Mouse (Mus musculus): ENCODE results near the gene Ranbp17. TPM values are rescaled to one million over a fixed set of nuclear protein-coding genes. Genes with fewer than 3 reads are reported as not detected.
A peak's percentile ranks its signal among the peaks of the same experiment; 100 is the strongest.

The Ranbp17 gene
- polyA plus RNA-seq (2015; fragmentation: Nextera tagmentation; extraction: Ambion mirVana) = 1.9 and 2.2 TPM in 2 replicates

- Histone ChIP-seq H3K27me3 (ENCODE audit: control insufficient read depth, insufficient read depth, low read length) (no peaks in the 10 kb centered on the region), H3K9ac (ENCODE audit: low read length) (peak within 1 kb of the TSS; percentile 82), H3K4me3 (ENCODE audit: low read depth, low read length) (peak within 1 kb of the TSS; percentile 78), H3K4me1 (replicated peaks; ENCODE audit: control insufficient read depth, insufficient read depth) (no peaks in the 10 kb centered on the region), H3K9me3 (ENCODE audit: control insufficient read depth, low read length) (no peaks in the 10 kb centered on the region), H3K4me2 (replicated peaks; ENCODE audit: low read depth) (peak within 1 kb of the TSS; percentile 94), H3K36me3 (ENCODE audit: control insufficient read depth, insufficient read depth, low read length) (no peaks in the 10 kb centered on the region), H3K27ac (replicated peaks) (peak within 1 kb of the TSS; percentile 76)
- WGBS = 2% methylated on average over 53 of the region's 72 CpGs
- DNase-seq (ENCODE audit: low spot score) (peak; percentile 57), ATAC-seq (ENCODE audit: low FRiP score, low TSS enrichment) (peak; percentile 80)
- TF ChIP-seq EP300 (optimal IDR thresholded peaks at IDR 0.05) (no peak), CTCF (IDR thresholded peaks at IDR 0.05; ENCODE audit: low read depth) (no peak)
These were observed at the start of gene Ranbp17 for GRCm38 (mm10) chr11:33513376-33513991. Ranbp17 (minus strand) TSS chr11:33513746.

GRCm38 (mm10) chr11:33554123-33554522 lies 40.6 kb upstream of the Ranbp17 start:
- H3K9me3 ChIP-seq (ENCODE audit: control insufficient read depth, low read length) = no peaks in the 10 kb centered on the region
- no peak overlapping the region for H3K4me2 ChIP-seq (replicated peaks; ENCODE audit: low read depth)
- H3K27ac ChIP-seq (replicated peaks) = no peak overlapping the region
- whole genome bisulfite sequencing = 72% methylated on average over 8 of the region's 8 CpGs
- TF ChIP-seq EP300 (optimal IDR thresholded peaks at IDR 0.05) (no peak), CTCF (IDR thresholded peaks at IDR 0.05; ENCODE audit: low read depth) (peak; percentile 76)
- DNase-seq (ENCODE audit: low spot score) (peak; percentile 16), ATAC-seq (ENCODE audit: low FRiP score, low TSS enrichment) (no peak)
- H3K4me3 ChIP-seq (ENCODE audit: low read depth, low read length) = no peak overlapping the region
- H3K27me3 ChIP-seq (ENCODE audit: control insufficient read depth, insufficient read depth, low read length) = no peaks in the 10 kb centered on the region
- no peaks in the 10 kb centered on the region for H3K4me1 ChIP-seq (replicated peaks; ENCODE audit: control insufficient read depth, insufficient read depth)
- H3K36me3 ChIP-seq (ENCODE audit: control insufficient read depth, insufficient read depth, low read length) = no peaks in the 10 kb centered on the region
- H3K9ac ChIP-seq (ENCODE audit: low read length) = no peak overlapping the region

- no peak overlapping the region for H3K4me3 ChIP-seq (ENCODE audit: low read depth, low read length)
- no peak overlapping the region for H3K4me2 ChIP-seq (replicated peaks; ENCODE audit: low read depth)
- no peak for DNase-seq (ENCODE audit: low spot score)
- no peak for ATAC-seq (ENCODE audit: low FRiP score, low TSS enrichment)
- H3K36me3 ChIP-seq (ENCODE audit: control insufficient read depth, insufficient read depth, low read length) = no peaks in the 10 kb centered on the region
- no peaks in the 10 kb centered on the region for H3K4me1 ChIP-seq (replicated peaks; ENCODE audit: control insufficient read depth, insufficient read depth)
- TF ChIP-seq CTCF (IDR thresholded peaks at IDR 0.05; ENCODE audit: low read depth) (no peak), EP300 (optimal IDR thresholded peaks at IDR 0.05) (no peak)
- H3K27ac ChIP-seq (replicated peaks) = no peak overlapping the region
- 77% methylated on average over 14 of the region's 14 CpGs for WGBS
- H3K27me3 ChIP-seq (ENCODE audit: control insufficient read depth, insufficient read depth, low read length) = no peaks in the 10 kb centered on the region
- H3K9me3 ChIP-seq (ENCODE audit: control insufficient read depth, low read length) = no peaks in the 10 kb centered on the region
- H3K9ac ChIP-seq (ENCODE audit: low read length) = no peak overlapping the region
These were observed 37.5 kb upstream of the Ranbp17 start for GRCm38 (mm10) chr11:33550861-33551560.

- Histone ChIP-seq H3K4me1 (replicated peaks; ENCODE audit: control insufficient read depth, insufficient read depth) (no peaks in the 10 kb centered on the region), H3K9me3 (ENCODE audit: control insufficient read depth, low read length) (no peaks in the 10 kb centered on the region), H3K9ac (ENCODE audit: low read length) (no peak overlapping the region), H3K4me2 (replicated peaks; ENCODE audit: low read depth) (no peak overlapping the region), H3K4me3 (ENCODE audit: low read depth, low read length) (no peak overlapping the region), H3K27me3 (ENCODE audit: control insufficient read depth, insufficient read depth, low read length) (no peaks in the 10 kb centered on the region), H3K27ac (replicated peaks) (no peak overlapping the region), H3K36me3 (ENCODE audit: control insufficient read depth, insufficient read depth, low read length) (no peaks in the 10 kb centered on the region)
- WGBS = 67% methylated on average over 2 of the region's 2 CpGs
- TF ChIP-seq EP300 (optimal IDR thresholded peaks at IDR 0.05) = no peak
- TF ChIP-seq CTCF (IDR thresholded peaks at IDR 0.05; ENCODE audit: low read depth) = no peak
- ATAC-seq (ENCODE audit: low FRiP score, low TSS enrichment) = no peak
- DNase-seq (ENCODE audit: low spot score) = no peak
These were observed 33.8 kb upstream of the Ranbp17 start for GRCm38 (mm10) chr11:33547386-33547785.

GRCm38 (mm10) chr11:33544945-33545344 lies 31.4 kb upstream of the Ranbp17 start:
- Histone ChIP-seq H3K4me3 (ENCODE audit: low read depth, low read length) (no peak overlapping the region), H3K27ac (replicated peaks) (no peak overlapping the region), H3K9me3 (ENCODE audit: control insufficient read depth, low read length) (no peaks in the 10 kb centered on the region), H3K36me3 (ENCODE audit: control insufficient read depth, insufficient read depth, low read length) (no peaks in the 10 kb centered on the region), H3K4me2 (replicated peaks; ENCODE audit: low read depth) (no peak overlapping the region), H3K27me3 (ENCODE audit: control insufficient read depth, insufficient read depth, low read length) (no peaks in the 10 kb centered on the region), H3K4me1 (replicated peaks; ENCODE audit: control insufficient read depth, insufficient read depth) (no peaks in the 10 kb centered on the region), H3K9ac (ENCODE audit: low read length) (no peak overlapping the region)
- DNase-seq (ENCODE audit: low spot score) (no peak), ATAC-seq (ENCODE audit: low FRiP score, low TSS enrichment) (no peak)
- 94% methylated on average over 2 of the region's 2 CpGs for WGBS
- TF ChIP-seq CTCF (IDR thresholded peaks at IDR 0.05; ENCODE audit: low read depth) = no peak

- WGBS = 35% methylated on average over 11 of the region's 11 CpGs
- ATAC-seq (ENCODE audit: low FRiP score, low TSS enrichment) (no peak), DNase-seq (ENCODE audit: low spot score) (peak; percentile 25)
- Histone ChIP-seq H3K27ac (replicated peaks) (no peak overlapping the region), H3K9me3 (ENCODE audit: control insufficient read depth, low read length) (no peaks in the 10 kb centered on the region), H3K27me3 (ENCODE audit: control insufficient read depth, insufficient read depth, low read length) (no peaks in the 10 kb centered on the region), H3K9ac (ENCODE audit: low read length) (no peak overlapping the region), H3K4me1 (replicated peaks; ENCODE audit: control insufficient read depth, insufficient read depth) (no peaks in the 10 kb centered on the region), H3K36me3 (ENCODE audit: control insufficient read depth, insufficient read depth, low read length) (no peaks in the 10 kb centered on the region), H3K4me2 (replicated peaks; ENCODE audit: low read depth) (no peak overlapping the region), H3K4me3 (ENCODE audit: low read depth, low read length) (no peak overlapping the region)
- TF ChIP-seq EP300 (optimal IDR thresholded peaks at IDR 0.05) (no peak), CTCF (IDR thresholded peaks at IDR 0.05; ENCODE audit: low read depth) (no peak)
These were observed 30.6 kb upstream of the Ranbp17 start for GRCm38 (mm10) chr11:33544121-33544520.

Measured in stomach, postnatal 0 days (tissue).